Mouse (Mus musculus) heart, embryonic 12.5 days (tissue): Measurements from ENCODE around the gene Stard8. TPM values are rescaled to one million over a fixed set of nuclear protein-coding genes. Genes with fewer than 3 reads are reported as not detected.

Source experiments
- ATAC-seq: fragments of 200-750 bp; cut with Nextera tagmentation; 2 replicates; pipeline ENCODE4 v1.8.0; 2017; ENCODE audit warnings: moderate TSS enrichment, moderate library complexity; ENCODE audit not compliant: insufficient number of reproducible peaks, low FRiP score
- H3K27ac ChIP-seq: fragments of 300-500 bp; sonication (generic); 2 replicates; pipeline ENCODE4 v1.5.1; 2016; ENCODE audit warnings: mild to moderate bottlenecking, moderate library complexity; ENCODE audit not compliant: poor library complexity, severe bottlenecking
- H3K27me3 ChIP-seq: fragments of 300-500 bp; sonication (generic); replicated peaks from 2 replicates; pipeline ENCODE4 v1.6.1; 2016; ENCODE audit warnings: mild to moderate bottlenecking, moderate library complexity
- H3K36me3 ChIP-seq: fragments of 300-500 bp; sonication (generic); 2 replicates; pipeline ENCODE4 v1.6.1; 2016; ENCODE audit warnings: mild to moderate bottlenecking, moderate library complexity
- H3K4me1 ChIP-seq: fragments of 300-500 bp; sonication (generic); replicated peaks from 2 replicates; pipeline ENCODE4 v1.6.1; 2016; ENCODE audit warnings: mild to moderate bottlenecking
- H3K4me2 ChIP-seq: fragments of 300-500 bp; sonication (generic); 2 replicates; pipeline ENCODE4 v1.6.1; 2016; ENCODE audit warnings: mild to moderate bottlenecking, moderate library complexity
- H3K4me3 ChIP-seq: fragments of 300-500 bp; sonication (generic); 2 replicates; pipeline ENCODE4 v1.5.1; 2016; ENCODE audit warnings: mild to moderate bottlenecking
- H3K9ac ChIP-seq: fragments of 300-500 bp; sonication (generic); 2 replicates; pipeline ENCODE4 v1.6.1; 2016; ENCODE audit warnings: mild to moderate bottlenecking, moderate library complexity
- H3K9me3 ChIP-seq: fragments of 300-500 bp; sonication (generic); replicated peaks from 2 replicates; pipeline ENCODE4 v1.6.1; 2016; ENCODE audit warnings: mild to moderate bottlenecking, moderate library complexity
- WGBS: fragments of 180-500 bp; shearing (Covaris S2); methylation state at CpG from one replicate; pipeline ENCODE4 v1.1.7; 2016; 5-methylcytosine and 5-hydroxymethylcytosine counted together
- polyA plus RNA-seq: library from polyadenylated mRNA; unstranded; fragments of >200 nt; fragmentation: Nextera tagmentation; extraction: Ambion mirVana; gene quantifications from 2 replicates; pipeline ENCODE4 v1.2.1, GENCODE M21; 2016

Stard8 gene
- polyA plus RNA-seq, 1 experiment from 2014 or later, result 19.8 TPM

GRCm38 (mm10) chrX:99015705-99016104 lies 12.7 kb downstream of the Stard8 start:
- H3K27me3 ChIP-seq, result peaks cover 17% of the 10 kb centered on the region; the same call in 1 of the 2 replicates
- WGBS, result 76% methylated on average over 2 of the region's 2 CpGs
- no peak for ATAC-seq
- H3K36me3 ChIP-seq, result no peaks in the 10 kb centered on the region
- H3K4me2 ChIP-seq, result no peak overlapping the region
- no peak overlapping the region for H3K9ac ChIP-seq
- H3K4me1 ChIP-seq, result peaks cover 26% of the 10 kb centered on the region
- no peak overlapping the region for H3K27ac ChIP-seq
- H3K4me3 ChIP-seq, result no peak overlapping the region
- H3K9me3 ChIP-seq, result no peaks in the 10 kb centered on the region

GRCm38 (mm10) chrX:99016987-99017386 lies 13.9 kb downstream of the Stard8 start:
- Histone ChIP-seq H3K9me3 (no peaks in the 10 kb centered on the region), H3K4me2 (no peak overlapping the region), H3K27me3 (peaks cover 23% of the 10 kb centered on the region; the same call in 1 of the 2 replicates), H3K36me3 (no peaks in the 10 kb centered on the region), H3K9ac (no peak overlapping the region), H3K27ac (no peak overlapping the region), H3K4me3 (no peak overlapping the region), H3K4me1 (peaks cover 26% of the 10 kb centered on the region)
- WGBS, result 50% methylated on average over 8 of the region's 8 CpGs
- ATAC-seq, result no peak

GRCm38 (mm10) chrX:99017874-99018273 lies 14.8 kb downstream of the Stard8 start:
- peaks cover 18% of the 10 kb centered on the region for H3K4me1 ChIP-seq
- no peak for ATAC-seq
- H3K27me3 ChIP-seq, result peaks cover 23% of the 10 kb centered on the region; the same call in 1 of the 2 replicates
- WGBS, result 73% methylated on average over 6 of the region's 6 CpGs
- no peaks in the 10 kb centered on the region for H3K36me3 ChIP-seq
- no peak overlapping the region for H3K27ac ChIP-seq
- no peak overlapping the region for H3K9ac ChIP-seq
- no peaks in the 10 kb centered on the region for H3K9me3 ChIP-seq
- H3K4me2 ChIP-seq, result no peak overlapping the region
- no peak overlapping the region for H3K4me3 ChIP-seq

GRCm38 (mm10) chrX:99019303-99019702 lies 16.3 kb downstream of the Stard8 start:
- WGBS, result 65% methylated on average over 4 of the region's 4 CpGs
- H3K9me3 ChIP-seq, result no peaks in the 10 kb centered on the region
- no peak for ATAC-seq
- no peak overlapping the region for H3K4me2 ChIP-seq
- H3K36me3 ChIP-seq, result no peaks in the 10 kb centered on the region
- H3K27me3 ChIP-seq, result peaks cover 30% of the 10 kb centered on the region
- H3K9ac ChIP-seq, result no peak overlapping the region
- no peak overlapping the region for H3K27ac ChIP-seq
- no peak overlapping the region for H3K4me3 ChIP-seq
- peaks cover 25% of the 10 kb centered on the region for H3K4me1 ChIP-seq

- ATAC-seq, result no peak
- Histone ChIP-seq H3K4me2 (no peak overlapping the region), H3K27ac (no peak overlapping the region), H3K4me1 (peaks cover 25% of the 10 kb centered on the region), H3K9ac (no peak overlapping the region), H3K9me3 (no peaks in the 10 kb centered on the region), H3K27me3 (peaks cover 30% of the 10 kb centered on the region), H3K36me3 (no peaks in the 10 kb centered on the region), H3K4me3 (no peak overlapping the region)
- WGBS, result 52% methylated on average over 4 of the region's 4 CpGs
Measured at GRCm38 (mm10) chrX:99020215-99020614, 17.2 kb downstream of the Stard8 start.

- no peak overlapping the region for H3K9ac ChIP-seq
- H3K36me3 ChIP-seq, result no peaks in the 10 kb centered on the region
- no peaks in the 10 kb centered on the region for H3K9me3 ChIP-seq
- no peak overlapping the region for H3K4me3 ChIP-seq
- no peak overlapping the region for H3K4me2 ChIP-seq
- H3K4me1 ChIP-seq, result peaks cover 27% of the 10 kb centered on the region
- WGBS, result 74% methylated on average over 2 of the region's 2 CpGs
- H3K27me3 ChIP-seq, result peaks cover 30% of the 10 kb centered on the region
- H3K27ac ChIP-seq, result no peak overlapping the region
- no peak for ATAC-seq
Measured at GRCm38 (mm10) chrX:99021593-99021992, 18.5 kb downstream of the Stard8 start.

GRCm38 (mm10) chrX:99023951-99024350 lies 20.9 kb downstream of the Stard8 start:
- no peak for ATAC-seq
- WGBS, result 57% methylated on average over 1 of the region's 1 CpGs
- Histone ChIP-seq H3K27me3 (peaks cover 16% of the 10 kb centered on the region), H3K36me3 (no peaks in the 10 kb centered on the region), H3K4me2 (no peak overlapping the region), H3K27ac (no peak overlapping the region), H3K9me3 (no peaks in the 10 kb centered on the region), H3K9ac (no peak overlapping the region), H3K4me3 (no peak overlapping the region), H3K4me1 (peaks cover 19% of the 10 kb centered on the region)

GRCm38 (mm10) chrX:99035407-99035806 lies 32.4 kb downstream of the Stard8 start:
- Histone ChIP-seq H3K4me2 (no peak overlapping the region), H3K36me3 (no peaks in the 10 kb centered on the region), H3K9me3 (no peaks in the 10 kb centered on the region), H3K4me3 (no peak overlapping the region), H3K27me3 (peaks cover 14% of the 10 kb centered on the region; the same call in 1 of the 2 replicates), H3K27ac (no peak overlapping the region), H3K9ac (no peak overlapping the region), H3K4me1 (no peaks in the 10 kb centered on the region)
- ATAC-seq, result no peak
- 42% methylated on average over 3 of the region's 3 CpGs for WGBS

- peak; percentile 93 for ATAC-seq
- no peaks in the 10 kb centered on the region for H3K36me3 ChIP-seq
- H3K27me3 ChIP-seq, result peaks cover 24% of the 10 kb centered on the region; the same call in 1 of the 2 replicates
- H3K9me3 ChIP-seq, result no peaks in the 10 kb centered on the region
- peak overlapping the region; percentile 88 for H3K9ac ChIP-seq
- H3K27ac ChIP-seq, result peak overlapping the region; percentile 82
- peak overlapping the region; percentile 88 for H3K4me2 ChIP-seq
- H3K4me3 ChIP-seq, result peak overlapping the region; percentile 64
- H3K4me1 ChIP-seq, result peaks cover 26% of the 10 kb centered on the region
- 17% methylated on average over 31 of the region's 31 CpGs for WGBS
Measured at GRCm38 (mm10) chrX:99042451-99042951, 39.5 kb downstream of the Stard8 start.

GRCm38 (mm10) chrX:99043275-99043674 lies 40.2 kb downstream of the Stard8 start:
- H3K4me2 ChIP-seq, result peak overlapping the region; percentile 88
- H3K9me3 ChIP-seq, result no peaks in the 10 kb centered on the region
- peak overlapping the region; percentile 82; the same call in 1 of the 2 replicates for H3K27ac ChIP-seq

GRCm38 (mm10) chrX:99043739-99044138 lies 40.7 kb downstream of the Stard8 start:
- H3K4me3 ChIP-seq, result peak overlapping the region; percentile 64
- H3K4me2 ChIP-seq, result peak overlapping the region; percentile 88
- peaks cover 37% of the 10 kb centered on the region for H3K4me1 ChIP-seq
- ATAC-seq, result no peak
- H3K9me3 ChIP-seq, result no peaks in the 10 kb centered on the region
- no peaks in the 10 kb centered on the region for H3K36me3 ChIP-seq
- no peak overlapping the region for H3K27ac ChIP-seq
- H3K27me3 ChIP-seq, result peaks cover 24% of the 10 kb centered on the region; the same call in 1 of the 2 replicates
- WGBS, result 58% methylated on average over 5 of the region's 5 CpGs
- peak overlapping the region; percentile 88 for H3K9ac ChIP-seq

More at GRCm38 (mm10) chrX:99043275-99043674, 40.2 kb downstream of the Stard8 start:
- Histone ChIP-seq H3K4me3 (peak overlapping the region; percentile 64), H3K4me1 (peaks cover 32% of the 10 kb centered on the region), H3K27me3 (peaks cover 24% of the 10 kb centered on the region; the same call in 1 of the 2 replicates), H3K36me3 (no peaks in the 10 kb centered on the region), H3K9ac (peak overlapping the region; percentile 88)
- ATAC-seq, result no peak
- whole genome bisulfite sequencing, result 28% methylated on average over 6 of the region's 6 CpGs

GRCm38 (mm10) chrX:99045315-99045714 lies 42.3 kb downstream of the Stard8 start:
- Histone ChIP-seq H3K9me3 (no peaks in the 10 kb centered on the region), H3K4me2 (peak overlapping the region; percentile 88), H3K27ac (peak overlapping the region; percentile 71), H3K9ac (no peak overlapping the region), H3K4me1 (peaks cover 47% of the 10 kb centered on the region), H3K36me3 (no peaks in the 10 kb centered on the region), H3K27me3 (peaks cover 20% of the 10 kb centered on the region; the same call in 1 of the 2 replicates), H3K4me3 (no peak overlapping the region; the same call in 1 of the 2 replicates)
- ATAC-seq, result no peak
- WGBS, result 60% methylated on average over 7 of the region's 7 CpGs
